Mouse (Mus musculus): Measurements from ENCODE around the gene Tmco1.
"Not testable (repeated sequence)": the region's sequence is repeated elsewhere in the genome, so short reads cannot be mapped to it uniquely, and the experiment has no call there.

The Tmco1 gene

GRCm38 (mm10) chr1:167337463-167338095, 29.4 kb downstream of the Tmco1 start:
- peak; percentile 82 for DNase-seq (ENCODE audit: low spot score)

GRCm38 (mm10) chr1:167339177-167339781, 31.1 kb downstream of the Tmco1 start:
- DNase-seq (ENCODE audit: low spot score): no peak

- no peak for DNase-seq (ENCODE audit: low spot score)
These were observed 32.1 kb downstream of the Tmco1 start for GRCm38 (mm10) chr1:167340111-167340787.

- no peak for DNase-seq (ENCODE audit: low spot score)
These were observed 32.8 kb downstream of the Tmco1 start for GRCm38 (mm10) chr1:167340910-167341528.

- no peak for DNase-seq (ENCODE audit: low spot score)
These were observed 34.7 kb downstream of the Tmco1 start for GRCm38 (mm10) chr1:167342831-167343230.

GRCm38 (mm10) chr1:167345994-167346520, 37.9 kb downstream of the Tmco1 start:
- not testable (repeated sequence) for DNase-seq (ENCODE audit: low spot score)

GRCm38 (mm10) chr1:167349206-167349605, 41.0 kb downstream of the Tmco1 start:
- not testable (repeated sequence) for DNase-seq (ENCODE audit: low spot score)

GRCm38 (mm10) chr1:167349815-167350596, 41.8 kb downstream of the Tmco1 start, which contains the start of gene Aldh9a1:
TSS of gene Aldh9a1 (plus strand) at chr1:167349991.
- peak; percentile 93 for DNase-seq (ENCODE audit: low spot score)

- no peak for DNase-seq (ENCODE audit: low spot score)
These were observed 42.6 kb downstream of the Tmco1 start for GRCm38 (mm10) chr1:167350597-167351415.

- no peak for DNase-seq (ENCODE audit: low spot score)
These were observed 44.2 kb downstream of the Tmco1 start for GRCm38 (mm10) chr1:167352403-167352802.

GRCm38 (mm10) chr1:167357387-167357786, 49.2 kb downstream of the Tmco1 start:
- DNase-seq (ENCODE audit: low spot score): no peak

- no peak for DNase-seq (ENCODE audit: low spot score)
These were observed 50.6 kb downstream of the Tmco1 start for GRCm38 (mm10) chr1:167358731-167359130.

- DNase-seq (ENCODE audit: low spot score): no peak
These were observed 52.1 kb downstream of the Tmco1 start for GRCm38 (mm10) chr1:167360268-167360667.

- DNase-seq (ENCODE audit: low spot score): no peak
These were observed 54.6 kb downstream of the Tmco1 start for GRCm38 (mm10) chr1:167362819-167363218.

GRCm38 (mm10) chr1:167363322-167363721, 55.1 kb downstream of the Tmco1 start:
- no peak for DNase-seq (ENCODE audit: low spot score)

- no peak for DNase-seq (ENCODE audit: low spot score)
These were observed 57.6 kb downstream of the Tmco1 start for GRCm38 (mm10) chr1:167365808-167366207.

- DNase-seq (ENCODE audit: low spot score): no peak
These were observed 58.4 kb downstream of the Tmco1 start for GRCm38 (mm10) chr1:167366621-167367020.

GRCm38 (mm10) chr1:167368018-167368417, 59.8 kb downstream of the Tmco1 start:
- no peak for DNase-seq (ENCODE audit: low spot score)

GRCm38 (mm10) chr1:167368513-167368912, 60.3 kb downstream of the Tmco1 start:
- no peak for DNase-seq (ENCODE audit: low spot score)

GRCm38 (mm10) chr1:167369905-167370304, 61.7 kb downstream of the Tmco1 start:
- peak; percentile 90 for DNase-seq (ENCODE audit: low spot score)

GRCm38 (mm10) chr1:167372739-167373138, 64.6 kb downstream of the Tmco1 start:
- DNase-seq (ENCODE audit: low spot score): no peak
